In genomic region chr11:51615129-51615528, GRCm38 (mm10) we compare ENCODE assay signal across 7 mouse cellular contexts. TPM values are rescaled to one million over a fixed set of nuclear protein-coding genes. Genes with fewer than 3 reads are reported as not detected.
A peak's percentile ranks its signal among the peaks of the same experiment; 100 is the strongest.
DNase-seq lines count a peak whose midpoint lies in the region; ATAC-seq and TF ChIP-seq lines count a peak whose summit lies in the region.

No protein-coding gene starts in this region.

- peak overlapping the region; percentile 75 for H3K27ac ChIP-seq in ES-Bruce4 (ENCODE audit: insufficient read depth, low read length)
- peak overlapping the region; percentile 86; the same call in 1 of the 2 replicates for H3K27ac ChIP-seq in bone marrow, adult 2 months (ENCODE audit: control insufficient read depth, insufficient read depth, low read depth, low read length, poor library complexity)
- H3K27ac ChIP-seq in hindbrain, embryonic 10.5 days: peak overlapping the region; percentile 87

- TF ChIP-seq POLR2A in ES-Bruce4 (IDR thresholded peaks at IDR 0.05; ENCODE audit: insufficient read depth, low read length): no peak
- no peak for TF ChIP-seq POLR2A in bone marrow, adult 2 months (IDR thresholded peaks at IDR 0.05; ENCODE audit: borderline replicate concordance, control insufficient read depth, low read depth, low read length)
- TF ChIP-seq POLR2A in lung, adult 2 months (IDR thresholded peaks at IDR 0.05; ENCODE audit: borderline replicate concordance, extremely low read depth, low read depth, low read length): peak; percentile 31; the same call in 1 of the 2 replicates

- no peaks in the 10 kb centered on the region for H3K27me3 ChIP-seq in ES-Bruce4 (ENCODE audit: control insufficient read depth, insufficient read depth, low read length, poor library complexity, severe bottlenecking)
- H3K27me3 ChIP-seq in hindbrain, embryonic 10.5 days (ENCODE audit: insufficient read depth, poor library complexity, severe bottlenecking): no peaks in the 10 kb centered on the region

- no peaks in the 10 kb centered on the region for H3K9me3 ChIP-seq in ES-Bruce4 (replicated peaks; ENCODE audit: control insufficient read depth, insufficient read depth, low read length, poor library complexity, severe bottlenecking)
- H3K9me3 ChIP-seq in hindbrain, embryonic 10.5 days: no peaks in the 10 kb centered on the region

- no peaks in the 10 kb centered on the region for H3K4me1 ChIP-seq in ES-Bruce4 (ENCODE audit: control insufficient read depth, insufficient read depth, low read length)
- H3K4me1 ChIP-seq in bone marrow, adult 2 months (ENCODE audit: control insufficient read depth, insufficient read depth, low read length): peaks cover 4% of the 10 kb centered on the region
- peaks cover 18% of the 10 kb centered on the region for H3K4me1 ChIP-seq in hindbrain, embryonic 10.5 days (replicated peaks)
- H3K4me1 ChIP-seq in lung, adult 2 months (ENCODE audit: control insufficient read depth, insufficient read depth, low read length): peaks cover 14% of the 10 kb centered on the region

- 19% methylated on average over 7 of the region's 7 CpGs for WGBS in bone marrow, adult 2 months
- 53% methylated on average over 7 of the region's 7 CpGs for WGBS in hindbrain, embryonic 10.5 days
- WGBS in lung, adult 2 months: 13% methylated on average over 7 of the region's 7 CpGs

- H3K9ac ChIP-seq in ES-Bruce4 (ENCODE audit: low read depth, poor library complexity, severe bottlenecking): peak overlapping the region; percentile 48

- ATAC-seq in megakaryocyte-erythroid progenitor cell, adult 5-6 weeks (replicated peaks; ENCODE audit: low FRiP score, low TSS enrichment, poor library complexity, severe bottlenecking): no peak

- DNase-seq in hindbrain, embryonic 10.5 days (ENCODE audit: low spot score): no peak
- no peak for DNase-seq in lung, adult 2 months
- DNase-seq in thymus, postnatal 10 days (ENCODE audit: low spot score in 2 of 2): no peak
- no peak for DNase-seq in retina, embryonic 14.5 days (ENCODE audit: low spot score)

- TF ChIP-seq EP300 in ES-Bruce4 (IDR thresholded peaks at IDR 0.05; ENCODE audit: insufficient read depth, low read depth, low read length): no peak

- H3K4me3 ChIP-seq in ES-Bruce4 (ENCODE audit: low read depth, low read length): peak overlapping the region; percentile 33; the same call in 1 of the 2 replicates
- H3K4me3 ChIP-seq in bone marrow, adult 2 months (replicated peaks; ENCODE audit: control insufficient read depth, low read depth, low read length): peak overlapping the region; percentile 31
- H3K4me3 ChIP-seq in hindbrain, embryonic 10.5 days: peak overlapping the region; percentile 48
- peak overlapping the region; percentile 66 for H3K4me3 ChIP-seq in lung, adult 2 months (replicated peaks; ENCODE audit: extremely low read depth, low read depth, low read length)

- no peak for TF ChIP-seq CTCF in ES-Bruce4 (IDR thresholded peaks at IDR 0.05; ENCODE audit: low read depth, low read length)
- no peak for TF ChIP-seq CTCF in bone marrow, adult 2 months (IDR thresholded peaks at IDR 0.05; ENCODE audit: control insufficient read depth, insufficient read depth, low read length)
- no peak for TF ChIP-seq CTCF in lung, adult 2 months (IDR thresholded peaks at IDR 0.05; ENCODE audit: insufficient read depth, low read length)

- H3K36me3 ChIP-seq in ES-Bruce4 (ENCODE audit: control insufficient read depth, insufficient read depth, low read length, poor library complexity, severe bottlenecking): no peaks in the 10 kb centered on the region
- no peaks in the 10 kb centered on the region for H3K36me3 ChIP-seq in hindbrain, embryonic 10.5 days

RNA-seq across cellular contexts. Expression of gene Nhp2, which starts 4.4 kb away (rescaled TPM):
- polyA plus RNA-seq in ES-Bruce4 (2011; ENCODE audit: insufficient read depth, insufficient read length, low read depth, missing spikeins): 202 and 205 TPM in 2 replicates
- polyA plus RNA-seq in bone marrow, adult 2 months (2011; ENCODE audit: insufficient read depth, insufficient read length, low replicate concordance, missing spikeins): 58.3 and 118 TPM in 2 replicates
- 209 and 250 TPM in 2 replicates for polyA plus RNA-seq in hindbrain, embryonic 10.5 days (2016; fragmentation: Nextera tagmentation; extraction: Ambion mirVana)
- 22.6 and 33.3 TPM in 2 replicates for polyA plus RNA-seq in lung, adult 2 months (2012; rRNA removed)
- total RNA-seq in megakaryocyte-erythroid progenitor cell, adult 5-6 weeks (2014; fragmentation: Nextera tagmentation): 285 and 292 TPM in 2 replicates
- 141 and 176 TPM in 2 replicates for total RNA-seq in megakaryocyte-erythroid progenitor cell, adult 5-6 weeks (2017)

RNA-seq across cellular contexts. Expression of gene Hnrnpab, which starts 8.5 kb away (rescaled TPM):
- polyA plus RNA-seq in ES-Bruce4 (2011; ENCODE audit: insufficient read depth, insufficient read length, low read depth, missing spikeins): 609 and 639 TPM in 2 replicates
- polyA plus RNA-seq in bone marrow, adult 2 months (2011; ENCODE audit: insufficient read depth, insufficient read length, low replicate concordance, missing spikeins): 188 and 198 TPM in 2 replicates
- 607 and 630 TPM in 2 replicates for polyA plus RNA-seq in hindbrain, embryonic 10.5 days (2016; fragmentation: Nextera tagmentation; extraction: Ambion mirVana)
- polyA plus RNA-seq in lung, adult 2 months (2012; rRNA removed): 174 and 289 TPM in 2 replicates
- total RNA-seq in megakaryocyte-erythroid progenitor cell, adult 5-6 weeks (2014; fragmentation: Nextera tagmentation): 644 and 702 TPM in 2 replicates
- total RNA-seq in megakaryocyte-erythroid progenitor cell, adult 5-6 weeks (2017): 1,394 and 1,753 TPM in 2 replicates

RNA-seq across cellular contexts. Expression of gene Rmnd5b, which starts 20.6 kb away (rescaled TPM):
- polyA plus RNA-seq in ES-Bruce4 (2011; ENCODE audit: insufficient read depth, insufficient read length, low read depth, missing spikeins): 17.9 and 20.2 TPM in 2 replicates
- polyA plus RNA-seq in bone marrow, adult 2 months (2011; ENCODE audit: insufficient read depth, insufficient read length, low replicate concordance, missing spikeins): 14.8 and 19.3 TPM in 2 replicates
- polyA plus RNA-seq in hindbrain, embryonic 10.5 days (2016; fragmentation: Nextera tagmentation; extraction: Ambion mirVana): 38.9 and 45.6 TPM in 2 replicates
- 64.9 and 65.8 TPM in 2 replicates for polyA plus RNA-seq in lung, adult 2 months (2012; rRNA removed)
- 37.0 TPM in 2 replicates for total RNA-seq in megakaryocyte-erythroid progenitor cell, adult 5-6 weeks (2014; fragmentation: Nextera tagmentation)
- 9.5 and 17.6 TPM in 2 replicates for total RNA-seq in megakaryocyte-erythroid progenitor cell, adult 5-6 weeks (2017)

RNA-seq across cellular contexts. Expression of gene Phykpl, which starts 30.6 kb away (rescaled TPM):
- 8.1 and 10.5 TPM in 2 replicates for polyA plus RNA-seq in ES-Bruce4 (2011; ENCODE audit: insufficient read depth, insufficient read length, low read depth, missing spikeins)
- 7.7 and 10.8 TPM in 2 replicates for polyA plus RNA-seq in bone marrow, adult 2 months (2011; ENCODE audit: insufficient read depth, insufficient read length, low replicate concordance, missing spikeins)
- 13.5 and 14.6 TPM in 2 replicates for polyA plus RNA-seq in hindbrain, embryonic 10.5 days (2016; fragmentation: Nextera tagmentation; extraction: Ambion mirVana)
- polyA plus RNA-seq in lung, adult 2 months (2012; rRNA removed): 19.8 and 25.4 TPM in 2 replicates
- 30.5 and 34.7 TPM in 2 replicates for total RNA-seq in megakaryocyte-erythroid progenitor cell, adult 5-6 weeks (2014; fragmentation: Nextera tagmentation)
- 8.8 and 19.9 TPM in 2 replicates for total RNA-seq in megakaryocyte-erythroid progenitor cell, adult 5-6 weeks (2017)

RNA-seq across cellular contexts. Expression of gene N4bp3, which starts 35.5 kb away (rescaled TPM):
- polyA plus RNA-seq in ES-Bruce4 (2011; ENCODE audit: insufficient read depth, insufficient read length, low read depth, missing spikeins): 18.5 and 19.9 TPM in 2 replicates
- polyA plus RNA-seq in bone marrow, adult 2 months (2011; ENCODE audit: insufficient read depth, insufficient read length, low replicate concordance, missing spikeins): 2.7 and 5.7 TPM in 2 replicates
- 18.3 and 19.5 TPM in 2 replicates for polyA plus RNA-seq in hindbrain, embryonic 10.5 days (2016; fragmentation: Nextera tagmentation; extraction: Ambion mirVana)
- 43.7 and 45.9 TPM in 2 replicates for polyA plus RNA-seq in lung, adult 2 months (2012; rRNA removed)
- total RNA-seq in megakaryocyte-erythroid progenitor cell, adult 5-6 weeks (2014; fragmentation: Nextera tagmentation): not detected in 2 replicates
- total RNA-seq in megakaryocyte-erythroid progenitor cell, adult 5-6 weeks (2017): 0.89 and 1.1 TPM in 2 replicates
